In the genomic region with DNA sequence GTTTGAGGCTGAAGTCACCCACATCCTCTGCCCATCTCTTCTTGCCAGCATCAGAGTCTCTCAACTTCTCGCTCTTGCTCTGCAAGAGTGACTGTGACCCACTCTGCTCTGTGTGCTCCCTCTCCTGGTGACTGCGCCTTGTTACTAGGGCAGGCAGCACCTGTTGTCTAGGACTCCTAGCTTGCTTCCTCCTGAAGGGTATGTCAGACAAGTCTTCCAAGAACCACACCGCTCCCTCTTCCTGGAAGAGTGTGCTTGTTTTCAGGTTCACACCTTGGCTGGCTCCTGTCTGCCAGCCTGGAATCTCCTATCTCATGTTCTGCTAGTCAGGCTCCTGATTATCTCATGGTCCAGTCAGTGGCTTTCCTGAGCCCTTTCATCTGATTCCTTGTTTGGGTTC, we compare ENCODE assay signal across 14 mouse cellular contexts. TPM values are rescaled to one million over a fixed set of nuclear protein-coding genes. Genes with fewer than 3 reads are reported as not detected.
DNase-seq lines count a peak whose midpoint lies in the region; ATAC-seq and TF ChIP-seq lines count a peak whose summit lies in the region.
"Had no signal": no experiment of that assay in that cellular context is flagged by ENCODE, and none has a peak within 500 bp of the region (broad histone marks: within the 10 kb centered on the region; RNA-seq: fewer than 3 reads in every experiment).

No protein-coding gene starts in this region.

- 95% methylated on average over 3 of the region's 3 CpGs for WGBS in hindbrain, embryonic 10.5 days
- WGBS in hindbrain, postnatal 0 days, result 92% methylated on average over 3 of the region's 3 CpGs
- WGBS in cerebellum, adult 2 months, result 85% methylated on average over 3 of the region's 3 CpGs

- peak overlapping the region; percentile 56 for H3K27ac ChIP-seq in hindbrain, embryonic 10.5 days
- H3K27ac ChIP-seq in hindbrain, postnatal 0 days, result no peak overlapping the region
- H3K27ac ChIP-seq in cerebellum, adult 2 months (ENCODE audit: insufficient read depth, low read length), result no peak overlapping the region

- no peaks in the 10 kb centered on the region for H3K27me3 ChIP-seq in hindbrain, embryonic 10.5 days (ENCODE audit: insufficient read depth, poor library complexity, severe bottlenecking)
- H3K27me3 ChIP-seq in hindbrain, postnatal 0 days (ENCODE audit: insufficient read depth, low read length), result no peaks in the 10 kb centered on the region
- H3K27me3 ChIP-seq in cerebellum, adult 2 months (ENCODE audit: control insufficient read depth, insufficient read depth, low read length), result no peaks in the 10 kb centered on the region

- DNase-seq in hindbrain, embryonic 10.5 days (ENCODE audit: low spot score), result no peak
- no peak for DNase-seq in hindbrain, postnatal 0 days (ENCODE audit: low spot score)
- peak; percentile 59 to 62 for DNase-seq in spleen, postnatal 36 days (ENCODE audit: low spot score in 2 of 2)
- no peak for DNase-seq in spleen, postnatal 4 days (ENCODE audit: low spot score in 2 of 2)
- DNase-seq in cerebellum, postnatal 4 days (ENCODE audit: low spot score in 2 of 2), result no peak
- DNase-seq in layer of hippocampus, postnatal 10 days (ENCODE audit: low spot score in 2 of 2), result no peak
- no peak for DNase-seq in cerebellum, adult 2 months
- DNase-seq: adrenal gland, postnatal 10 days; cerebellum, postnatal 25 days; kidney, adult 18-20 months; lung, postnatal 4 days had no signal

- H3K9me3 ChIP-seq in hindbrain, embryonic 10.5 days, result no peaks in the 10 kb centered on the region
- no peaks in the 10 kb centered on the region for H3K9me3 ChIP-seq in hindbrain, postnatal 0 days (ENCODE audit: low read length)
- H3K9me3 ChIP-seq: G1E had no signal

- TF ChIP-seq POLR2A in cerebellum, adult 2 months (IDR thresholded peaks at IDR 0.05; ENCODE audit: borderline replicate concordance, insufficient read depth, low read length), result no peak

- H3K36me3 ChIP-seq in hindbrain, embryonic 10.5 days, result peaks cover 22% of the 10 kb centered on the region
- no peaks in the 10 kb centered on the region for H3K36me3 ChIP-seq in hindbrain, postnatal 0 days (ENCODE audit: insufficient read depth, low read length)

- H3K4me3 ChIP-seq in hindbrain, embryonic 10.5 days, result no peak overlapping the region
- no peak overlapping the region for H3K4me3 ChIP-seq in hindbrain, postnatal 0 days (ENCODE audit: low read length)
- no peak overlapping the region for H3K4me3 ChIP-seq in cerebellum, adult 2 months (replicated peaks; ENCODE audit: insufficient read depth, low read depth, low read length)
- H3K4me3 ChIP-seq: erythroblast, embryonic 14.5 days had no signal

- no peak; the same call in 1 of the 2 replicates for TF ChIP-seq CTCF in hindbrain, postnatal 0 days (IDR thresholded peaks at IDR 0.05; ENCODE audit: low read depth)
- no peak for TF ChIP-seq CTCF in cerebellum, adult 2 months (IDR thresholded peaks at IDR 0.05; ENCODE audit: borderline replicate concordance, insufficient read depth, low read depth, low read length)

- H3K4me1 ChIP-seq in hindbrain, embryonic 10.5 days (replicated peaks), result peaks cover 19% of the 10 kb centered on the region
- no peaks in the 10 kb centered on the region for H3K4me1 ChIP-seq in hindbrain, postnatal 0 days (ENCODE audit: insufficient read depth, low read length)
- H3K4me1 ChIP-seq in cerebellum, adult 2 months (ENCODE audit: control insufficient read depth, insufficient read depth, low read length), result no peaks in the 10 kb centered on the region

- no peak for ATAC-seq in hindbrain, postnatal 0 days
- ATAC-seq in neutrophil, adult 5-6 weeks (ENCODE audit: extremely low read depth, insufficient number of reproducible peaks, low FRiP score, poor library complexity, severe bottlenecking), result peak; percentile 49; the same call in 1 of the 2 replicates

- no peak overlapping the region for H3K9ac ChIP-seq in hindbrain, postnatal 0 days (replicated peaks; ENCODE audit: low read length)

- no peak overlapping the region for H3K4me2 ChIP-seq in hindbrain, postnatal 0 days (ENCODE audit: low read depth, low read length)

RNA-seq across cellular contexts. Expression of gene Srebf2, which starts 6.6 kb away (rescaled TPM):
- 211 and 242 TPM in 2 replicates for polyA plus RNA-seq in hindbrain, embryonic 10.5 days (2016; fragmentation: Nextera tagmentation; extraction: Ambion mirVana)
- total RNA-seq in hindbrain, postnatal 0 days (2014; rRNA removed), result 256 and 266 TPM in 2 replicates
- 139 and 145 TPM in 2 replicates for polyA plus RNA-seq in hindbrain, postnatal 0 days (2015; fragmentation: Nextera tagmentation; extraction: Ambion mirVana)
- 71.5 and 74.5 TPM in 2 replicates for total RNA-seq in neutrophil, adult 5-6 weeks (2017)
- 100 to 1,000 TPM; 191 to 198 TPM for total RNA-seq in layer of hippocampus, postnatal 10 days (2021)
- polyA plus RNA-seq in cerebellum, adult 2 months (2012; rRNA removed), result 104 and 105 TPM in 2 replicates

RNA-seq across cellular contexts. Expression of gene Ccdc134, which starts 12.6 kb away (rescaled TPM):
- 19.6 and 23.4 TPM in 2 replicates for polyA plus RNA-seq in hindbrain, embryonic 10.5 days (2016; fragmentation: Nextera tagmentation; extraction: Ambion mirVana)
- 15.5 and 16.0 TPM in 2 replicates for total RNA-seq in hindbrain, postnatal 0 days (2014; rRNA removed)
- polyA plus RNA-seq in hindbrain, postnatal 0 days (2015; fragmentation: Nextera tagmentation; extraction: Ambion mirVana), result 6.4 and 8.4 TPM in 2 replicates
- 35.9 and 37.9 TPM in 2 replicates for total RNA-seq in neutrophil, adult 5-6 weeks (2017)
- total RNA-seq in layer of hippocampus, postnatal 10 days (2021), result 10 to 100 TPM; 10.7 to 13.5 TPM
- polyA plus RNA-seq in cerebellum, adult 2 months (2012; rRNA removed), result 15.4 and 15.5 TPM in 2 replicates

Comparison
In these comparisons a context has a peak if more than half of its experiments do, and no peak if none do; other contexts are left out.
1. DNase-seq: peak in spleen, postnatal 36 days (2 of 2); none in hindbrain, embryonic 10.5 days (single experiment), hindbrain, postnatal 0 days (single experiment), spleen, postnatal 4 days (0 of 2), cerebellum, postnatal 4 days (0 of 2), layer of hippocampus, postnatal 10 days (0 of 2) and cerebellum, adult 2 months (0 of 2).